Mouse (Mus musculus): ENCODE results near the gene Naa60.
"Not testable (repeated sequence)": the region's sequence is repeated elsewhere in the genome, so short reads cannot be mapped to it uniquely, and the experiment has no call there.

Gene Naa60

GRCm38 (mm10) chr16:3872216-3873047 is at the start of gene Naa60:
Gene Naa60, plus strand, starts transcription at chr16:3872375.
- peak; percentile 92 for DNase-seq (ENCODE audit: low read depth)

- no peak for DNase-seq (ENCODE audit: low read depth)
These were observed 44.2 kb upstream of the Naa60 start for GRCm38 (mm10) chr16:3828021-3828420.

GRCm38 (mm10) chr16:3829727-3830126 is 42.4 kb upstream of the Naa60 start:
- DNase-seq (ENCODE audit: low read depth): no peak

GRCm38 (mm10) chr16:3830588-3831109 is 41.5 kb upstream of the Naa60 start, which contains the start of gene Olfr15:
Gene Olfr15, plus strand, starts transcription at chr16:3830878.
- DNase-seq (ENCODE audit: low read depth): peak; percentile 27

GRCm38 (mm10) chr16:3835461-3835860 is 36.7 kb upstream of the Naa60 start:
- no peak for DNase-seq (ENCODE audit: low read depth)

GRCm38 (mm10) chr16:3839157-3839885 is 32.9 kb upstream of the Naa60 start:
- DNase-seq (ENCODE audit: low read depth): peak; percentile 64

DNA sequence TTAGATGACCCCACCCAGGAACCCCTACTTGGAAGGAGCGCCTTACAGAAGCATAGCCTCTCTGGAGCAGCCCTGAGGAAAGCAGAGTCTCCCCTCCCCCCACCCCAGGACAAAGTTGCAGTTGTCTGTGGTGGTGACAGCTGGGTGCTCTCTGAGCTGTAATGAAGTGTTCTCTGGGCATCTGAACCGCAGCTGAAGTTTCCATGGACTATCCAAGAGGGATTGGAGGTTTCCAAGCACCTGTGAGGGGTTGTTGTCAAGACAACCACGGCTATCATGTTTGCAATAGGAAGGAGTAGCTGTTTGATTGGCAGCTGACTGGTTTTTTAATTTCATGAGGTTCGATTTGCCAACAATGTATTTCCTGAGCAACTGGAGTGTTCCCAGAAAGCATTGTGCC is 29.2 kb upstream of the Naa60 start:
- DNase-seq (ENCODE audit: low read depth): no peak

DNA sequence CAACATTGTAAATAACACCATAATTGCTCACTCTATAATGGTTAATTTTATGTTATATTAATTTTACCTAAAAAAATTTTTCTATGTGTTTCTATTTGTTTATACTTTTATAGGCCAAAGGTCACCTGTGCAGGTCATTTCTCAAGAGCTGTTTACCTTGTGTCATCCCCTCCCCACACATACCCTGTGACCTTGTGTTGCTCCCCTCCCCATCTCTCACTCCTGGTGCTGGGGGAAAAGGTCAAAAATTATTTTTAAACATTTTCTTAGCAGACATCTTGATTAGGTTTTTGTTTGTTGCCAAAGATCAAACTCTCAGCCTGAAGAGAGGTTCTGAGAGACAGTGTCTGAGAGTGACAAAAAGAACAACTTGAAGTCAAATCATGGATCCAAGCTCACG is 28.4 kb upstream of the Naa60 start:
- no peak for DNase-seq (ENCODE audit: low read depth)

DNA sequence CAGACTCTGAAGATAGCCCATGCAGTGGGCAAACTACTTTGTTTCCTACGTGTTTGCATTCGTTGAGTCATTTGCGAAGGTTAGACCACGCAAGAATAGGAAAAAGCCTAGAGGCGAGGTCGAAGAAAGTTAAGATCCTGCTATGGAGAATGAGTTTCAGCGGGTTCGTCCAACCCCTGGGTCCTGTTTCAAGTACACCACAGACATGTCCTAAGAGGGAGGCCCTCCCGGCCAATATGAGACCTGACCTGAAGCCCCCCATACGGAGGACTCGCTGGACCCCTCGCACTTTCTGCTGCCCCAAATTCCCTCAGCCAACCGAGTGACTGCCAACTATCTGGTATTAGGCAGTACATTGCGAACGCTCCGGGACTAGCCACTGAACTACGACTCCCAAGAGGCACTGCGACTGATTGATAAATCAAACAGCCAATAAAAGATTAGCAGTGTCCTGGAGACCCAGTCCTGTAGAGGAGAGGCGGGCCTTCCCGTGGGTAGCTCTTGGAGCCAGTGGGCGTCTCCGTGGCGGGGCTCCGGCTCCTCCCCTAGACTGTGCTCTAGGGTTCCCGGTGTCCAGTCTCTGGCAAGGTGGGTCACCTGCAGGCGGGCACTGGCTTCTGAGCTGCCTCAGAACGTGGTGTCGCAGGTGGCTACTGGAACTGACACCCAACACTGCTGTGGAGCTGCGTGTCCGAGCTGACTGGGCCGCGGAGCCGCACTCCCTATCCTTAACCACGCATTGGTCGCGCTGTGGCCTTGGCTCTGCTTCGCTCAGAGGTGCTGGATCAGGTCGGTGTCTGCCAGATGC is 25.3 kb upstream of the Naa60 start, which contains the start of gene Zfp174:
Gene Zfp174, plus strand, starts transcription at position 558 of the 808 bp plus-strand sequence.
- peak; percentile 96 for DNase-seq (ENCODE audit: low read depth)

- peak; percentile 28 for DNase-seq (ENCODE audit: low read depth)
These were observed 24.3 kb upstream of the Naa60 start for GRCm38 (mm10) chr16:3847871-3848270.

- peak; percentile 49 for DNase-seq (ENCODE audit: low read depth)
These were observed 23.8 kb upstream of the Naa60 start for GRCm38 (mm10) chr16:3848416-3848815.

GRCm38 (mm10) chr16:3851301-3851700 is 20.9 kb upstream of the Naa60 start:
- not testable (repeated sequence) for DNase-seq (ENCODE audit: low read depth)

- no peak for DNase-seq (ENCODE audit: low read depth)
These were observed 19.6 kb upstream of the Naa60 start for GRCm38 (mm10) chr16:3852586-3852985.

DNA sequence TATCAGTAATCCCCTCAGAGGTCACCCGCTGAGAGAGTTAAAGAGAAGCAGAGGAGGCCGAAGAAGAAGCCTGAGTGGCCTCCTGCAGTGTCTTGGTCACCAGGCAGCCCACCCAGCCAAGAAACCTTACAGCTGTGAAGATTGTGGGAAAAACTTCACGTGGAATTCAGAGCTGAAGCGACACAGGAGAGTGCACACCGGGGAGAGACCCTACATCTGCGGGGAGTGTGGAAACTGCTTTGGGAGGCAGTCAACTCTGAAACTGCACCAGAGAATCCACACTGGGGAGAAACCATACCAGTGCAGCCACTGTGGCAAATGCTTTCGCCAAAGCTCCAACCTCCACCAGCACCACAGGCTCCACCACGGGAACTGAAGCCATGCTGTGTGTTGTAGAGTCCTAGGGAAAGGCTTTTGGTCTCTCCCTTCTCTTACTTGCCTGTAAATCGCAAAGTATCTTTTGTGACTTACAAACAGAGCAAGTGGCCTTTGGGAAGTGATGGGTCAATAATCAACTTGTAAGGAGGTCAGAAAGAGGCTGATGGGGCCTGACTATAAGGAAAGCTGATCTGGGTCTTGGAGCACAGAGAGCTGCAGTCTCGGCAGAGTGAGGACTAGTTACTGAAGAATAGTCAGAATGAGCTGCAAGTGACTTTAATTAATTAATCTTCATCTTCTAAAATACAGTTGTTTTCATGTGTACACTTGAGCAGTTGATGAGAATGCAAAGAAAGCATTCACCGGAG is 17.6 kb upstream of the Naa60 start:
- no peak for DNase-seq (ENCODE audit: low read depth)

- DNase-seq (ENCODE audit: low read depth): no peak
These were observed 16.4 kb upstream of the Naa60 start for GRCm38 (mm10) chr16:3855776-3856175.

DNA sequence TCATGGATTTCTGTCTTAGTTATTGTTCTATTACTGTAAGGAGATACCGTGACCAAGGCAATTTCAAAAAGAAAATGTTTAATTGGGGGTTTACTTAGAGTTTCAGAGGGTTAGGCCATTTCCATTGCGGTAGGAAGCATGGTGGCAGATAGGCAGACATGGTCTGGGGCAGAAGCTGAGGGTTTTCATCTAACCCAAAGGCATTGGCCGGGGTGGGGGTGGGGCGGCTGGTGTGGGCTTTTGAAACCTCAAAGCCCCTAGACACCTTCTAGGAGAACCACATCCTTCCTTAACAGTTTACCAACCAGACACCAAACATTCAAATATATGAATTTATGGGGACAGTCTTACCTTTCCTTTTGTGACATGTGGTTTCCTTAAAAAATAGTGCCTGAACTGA is 12.9 kb upstream of the Naa60 start:
- no peak for DNase-seq (ENCODE audit: low read depth)

DNA sequence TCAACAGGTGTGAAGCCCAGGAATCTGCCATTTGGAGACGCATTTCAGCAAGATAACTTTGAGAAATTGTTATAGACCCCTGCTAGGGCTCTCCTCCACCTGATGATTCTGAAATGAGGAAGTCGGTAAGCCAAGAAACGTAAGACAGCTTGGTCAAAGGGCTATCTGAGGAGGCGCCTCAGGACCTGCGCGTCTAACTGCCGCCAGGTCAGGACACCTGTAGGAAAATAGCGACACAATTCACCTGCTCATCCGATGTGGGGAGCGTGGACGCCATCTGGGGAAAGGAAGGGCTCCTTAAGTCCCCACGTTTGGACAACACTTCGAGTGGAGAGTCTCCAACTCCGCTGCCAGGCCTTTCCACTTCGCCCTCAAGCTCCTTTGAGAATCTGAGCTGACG is 360 bp upstream of the Naa60 start:
- DNase-seq (ENCODE audit: low read depth): no peak

DNA sequence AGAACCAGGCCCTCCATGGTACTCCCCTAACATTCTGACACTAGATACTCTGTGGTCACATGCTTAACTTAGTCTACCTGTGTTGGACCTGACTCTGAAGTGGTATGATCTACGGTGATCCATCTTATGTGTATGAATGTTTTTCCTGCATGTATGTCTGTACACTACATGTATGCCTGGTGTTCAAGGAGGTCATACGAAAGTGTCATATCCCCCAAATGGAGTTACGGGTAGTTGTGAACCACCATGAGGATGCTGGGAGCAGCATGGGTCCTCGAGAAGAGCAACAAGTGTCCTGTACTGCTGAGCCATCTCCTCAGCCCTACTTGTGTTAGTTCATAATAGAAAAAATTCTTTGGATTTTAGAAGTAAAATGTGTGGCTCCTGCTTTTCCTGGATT is 4.2 kb downstream of the Naa60 start:
- no peak for DNase-seq (ENCODE audit: low read depth)

DNA sequence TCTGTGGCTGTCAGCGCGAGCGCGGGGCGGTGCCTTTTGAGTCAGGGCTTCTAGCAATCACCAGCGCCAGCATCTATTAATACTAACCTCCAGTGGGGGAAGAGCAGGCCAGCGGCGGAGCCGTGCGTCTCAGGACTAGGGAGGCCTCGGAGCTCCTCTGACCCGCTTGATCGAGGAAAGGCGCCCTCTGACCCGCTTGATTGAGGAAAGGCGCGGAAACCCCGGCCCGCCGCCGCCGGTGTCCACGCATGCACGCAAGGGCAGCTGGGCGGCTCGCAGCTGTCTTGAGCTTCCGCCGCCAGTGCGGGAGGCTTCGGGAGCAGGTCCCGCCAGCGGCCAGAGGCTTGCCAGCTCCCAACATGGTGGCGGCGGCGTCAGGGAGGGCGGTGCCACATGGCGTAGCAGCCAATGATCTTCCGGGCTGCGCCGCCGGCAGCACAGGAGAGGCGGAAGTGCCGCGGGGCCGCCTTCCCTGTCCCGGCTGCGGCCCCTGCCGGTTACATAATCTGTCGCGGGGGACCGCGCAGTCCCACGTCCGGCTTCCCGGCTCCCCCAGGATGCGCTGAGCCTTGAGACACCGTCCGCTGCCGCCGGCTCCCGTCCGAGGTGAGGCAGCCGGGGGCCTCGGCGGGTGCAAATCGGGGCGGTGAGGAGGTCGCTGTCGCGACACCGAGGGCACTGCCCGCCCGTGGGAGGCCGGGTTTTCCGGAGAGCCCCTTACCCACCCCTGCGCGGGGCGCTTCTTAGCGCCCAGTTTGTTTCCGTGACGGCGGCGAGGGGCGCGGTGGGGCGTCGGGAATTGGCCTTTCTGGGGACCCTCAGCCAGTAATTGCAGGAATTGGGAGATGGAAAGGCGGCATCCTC is 12.3 kb downstream of the Naa60 start, which contains the start of the genes Zfp597 and Gm20695:
Gene Zfp597, minus strand, starts transcription at position 361 of the 864 bp plus-strand sequence.
Gene Gm20695, plus strand, starts transcription at position 448 of the 864 bp plus-strand sequence.
- peak; percentile 96 for DNase-seq (ENCODE audit: low read depth)

DNA sequence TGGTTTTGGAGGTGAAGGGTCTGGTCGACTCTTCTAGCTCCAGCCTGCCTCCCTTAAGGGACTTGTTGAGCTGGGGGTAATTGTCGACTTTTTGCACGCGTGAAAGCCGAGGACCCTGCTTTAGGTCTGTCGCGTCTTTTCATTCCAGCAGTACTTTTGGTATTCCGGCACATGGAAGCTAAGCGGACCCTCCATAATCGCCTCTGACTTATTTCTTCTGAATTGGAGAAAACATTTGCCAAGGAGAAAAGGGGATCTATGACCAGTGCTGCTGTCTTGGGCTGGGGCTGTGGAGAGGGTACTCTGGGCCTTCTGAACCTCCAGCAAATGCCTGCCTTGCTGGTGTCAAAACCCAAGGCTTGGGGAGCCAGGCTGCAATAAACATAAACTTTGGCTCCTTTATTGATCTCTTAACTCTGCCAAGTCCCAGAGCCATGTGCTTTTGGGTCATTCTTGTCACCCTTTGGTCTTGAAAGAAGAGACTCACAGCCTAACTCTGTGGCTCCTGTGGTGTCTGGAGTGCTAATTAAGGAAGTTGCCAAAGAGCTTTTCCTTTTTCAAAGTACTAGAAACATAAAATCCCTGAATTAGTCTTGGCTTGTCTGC is 13.0 kb downstream of the Naa60 start:
- peak; percentile 42 for DNase-seq (ENCODE audit: low read depth)
